In the genomic region with DNA sequence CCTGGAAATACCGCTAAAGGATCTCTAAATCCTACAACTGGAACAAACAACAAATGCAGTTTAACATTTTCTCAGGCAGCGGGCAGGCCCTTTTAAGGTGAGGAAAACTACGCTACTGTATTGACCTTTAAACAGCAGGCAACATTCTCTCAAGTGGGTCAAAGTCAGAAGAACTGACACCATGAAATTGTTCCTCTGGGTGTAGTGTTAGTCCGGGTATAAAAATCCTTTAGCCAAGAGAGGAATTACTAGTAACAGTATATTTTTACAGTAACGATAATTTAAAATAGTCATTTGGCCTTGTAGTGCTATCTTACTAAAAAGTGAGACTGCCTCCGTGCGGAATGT, we compare ENCODE assay signal across 8 mouse cellular contexts. TPM values are rescaled to one million over a fixed set of nuclear protein-coding genes. Genes with fewer than 3 reads are reported as not detected.
A peak's percentile ranks its signal among the peaks of the same experiment; 100 is the strongest.
DNase-seq lines count a peak whose midpoint lies in the region; ATAC-seq lines count a peak whose summit lies in the region.

No protein-coding gene starts in this region.

- peak overlapping the region; percentile 83 for H3K27ac ChIP-seq in lung, embryonic 15.5 days
- peak overlapping the region; percentile 70; the same call in 1 of the 2 replicates for H3K27ac ChIP-seq in forebrain, embryonic 13.5 days
- peak overlapping the region; percentile 79 for H3K27ac ChIP-seq in liver, embryonic 11.5 days (ENCODE audit: low read depth, low read length)
- peak overlapping the region; percentile 81 for H3K27ac ChIP-seq in stomach, embryonic 15.5 days

- H3K4me2 ChIP-seq in lung, embryonic 15.5 days: peak overlapping the region; percentile 46
- H3K4me2 ChIP-seq in forebrain, embryonic 13.5 days: peak overlapping the region; percentile 77
- peak overlapping the region; percentile 84 for H3K4me2 ChIP-seq in liver, embryonic 11.5 days
- H3K4me2 ChIP-seq in stomach, embryonic 15.5 days: peak overlapping the region; percentile 50

- no peaks in the 10 kb centered on the region for H3K27me3 ChIP-seq in lung, embryonic 15.5 days
- H3K27me3 ChIP-seq in forebrain, embryonic 13.5 days: no peaks in the 10 kb centered on the region
- no peaks in the 10 kb centered on the region for H3K27me3 ChIP-seq in liver, embryonic 11.5 days (replicated peaks; ENCODE audit: control insufficient read depth, insufficient read depth, low read length)
- H3K27me3 ChIP-seq in stomach, embryonic 15.5 days (replicated peaks): no peaks in the 10 kb centered on the region

- peak overlapping the region; percentile 66 for H3K4me3 ChIP-seq in lung, embryonic 15.5 days
- peak overlapping the region; percentile 99 for H3K4me3 ChIP-seq in forebrain, embryonic 13.5 days
- peak overlapping the region; percentile 95 for H3K4me3 ChIP-seq in liver, embryonic 11.5 days (ENCODE audit: low read depth, low read length)
- H3K4me3 ChIP-seq in stomach, embryonic 15.5 days (replicated peaks): peak overlapping the region; percentile 89

- ATAC-seq in lung, embryonic 15.5 days (ENCODE audit: borderline replicate concordance, extremely low read depth, low FRiP score, low TSS enrichment): no peak; the same call in 1 of the 2 replicates
- ATAC-seq in forebrain, embryonic 13.5 days: peak; percentile 37
- ATAC-seq in liver, embryonic 11.5 days (replicated peaks; ENCODE audit: low FRiP score): peak; percentile 19; the same call in 1 of the 2 replicates
- ATAC-seq in stomach, embryonic 15.5 days (ENCODE audit: insufficient read depth, low FRiP score, low read depth): peak; percentile 16; the same call in 1 of the 2 replicates

- no peaks in the 10 kb centered on the region for H3K9me3 ChIP-seq in lung, embryonic 15.5 days
- H3K9me3 ChIP-seq in forebrain, embryonic 13.5 days (replicated peaks): no peaks in the 10 kb centered on the region
- H3K9me3 ChIP-seq in liver, embryonic 11.5 days (ENCODE audit: control insufficient read depth, low read length): no peaks in the 10 kb centered on the region
- no peaks in the 10 kb centered on the region for H3K9me3 ChIP-seq in stomach, embryonic 15.5 days

- DNase-seq in lung, adult 18-20 months: no peak
- no peak for DNase-seq in liver, embryonic 11.5 days (ENCODE audit: low spot score)
- no peak for DNase-seq in ovary, adult 18-20 months (ENCODE audit: low spot score)
- DNase-seq in right cerebral cortex, postnatal 25 days: no peak
- no peak for DNase-seq in gastrocnemius, postnatal 36 days

- H3K4me1 ChIP-seq in lung, embryonic 15.5 days: peaks cover 15% of the 10 kb centered on the region
- H3K4me1 ChIP-seq in forebrain, embryonic 13.5 days: peaks cover 30% of the 10 kb centered on the region
- peaks cover 12% of the 10 kb centered on the region for H3K4me1 ChIP-seq in liver, embryonic 11.5 days (replicated peaks; ENCODE audit: control insufficient read depth, insufficient read depth, low read length)
- peaks cover 5% of the 10 kb centered on the region; the same call in 1 of the 2 replicates for H3K4me1 ChIP-seq in stomach, embryonic 15.5 days

- peaks cover 19% of the 10 kb centered on the region for H3K36me3 ChIP-seq in lung, embryonic 15.5 days
- peaks cover 31% of the 10 kb centered on the region for H3K36me3 ChIP-seq in forebrain, embryonic 13.5 days (ENCODE audit: poor library complexity, severe bottlenecking)
- peaks cover 11% of the 10 kb centered on the region for H3K36me3 ChIP-seq in liver, embryonic 11.5 days (ENCODE audit: control insufficient read depth, insufficient read depth, low read length)
- peaks cover 15% of the 10 kb centered on the region for H3K36me3 ChIP-seq in stomach, embryonic 15.5 days

- intact Hi-C loops in gastrocnemius, postnatal 36 days (cut with DNase I): loop anchor here (5.0 kb wide), 1 partner anchor 46 kb away; the partner anchor contains the start of genes Chp1 and Exd1

- 7% methylated on average over 7 of the region's 7 CpGs for WGBS in lung, embryonic 15.5 days
- 11% methylated on average over 7 of the region's 7 CpGs for WGBS in forebrain, embryonic 13.5 days
- WGBS in liver, embryonic 11.5 days: 12% methylated on average over 7 of the region's 7 CpGs
- WGBS in stomach, embryonic 15.5 days: 9% methylated on average over 7 of the region's 7 CpGs

- peak overlapping the region; percentile 14; the same call in 1 of the 2 replicates for H3K9ac ChIP-seq in lung, embryonic 15.5 days
- H3K9ac ChIP-seq in forebrain, embryonic 13.5 days: peak overlapping the region; percentile 48; the same call in 1 of the 2 replicates
- H3K9ac ChIP-seq in liver, embryonic 11.5 days (ENCODE audit: low read depth, low read length): peak overlapping the region; percentile 100
- H3K9ac ChIP-seq in stomach, embryonic 15.5 days: no peak overlapping the region

RNA-seq across cellular contexts. Expression of gene Nusap1, which starts 24.4 kb away (rescaled TPM):
- polyA plus RNA-seq in lung, embryonic 15.5 days (2015; fragmentation: Nextera tagmentation; extraction: Ambion mirVana): 81.9 and 85.9 TPM in 2 replicates
- polyA plus RNA-seq in forebrain, embryonic 13.5 days (2015; fragmentation: Nextera tagmentation; extraction: Ambion mirVana): 80.5 and 82.5 TPM in 2 replicates
- 76.5 and 88.3 TPM in 2 replicates for polyA plus RNA-seq in liver, embryonic 11.5 days (2014; fragmentation: Nextera tagmentation; extraction: Ambion mirVana)
- polyA plus RNA-seq in stomach, embryonic 15.5 days (2015; fragmentation: Nextera tagmentation; extraction: Ambion mirVana): 68.5 and 69.7 TPM in 2 replicates
- total RNA-seq in gastrocnemius, postnatal 36 days (2021): under 1 TPM; 0.54 to 0.67 TPM

RNA-seq across cellular contexts. Expression of gene Oip5, which starts 24.5 kb away (rescaled TPM):
- 27.9 and 29.5 TPM in 2 replicates for polyA plus RNA-seq in lung, embryonic 15.5 days (2015; fragmentation: Nextera tagmentation; extraction: Ambion mirVana)
- 26.3 and 27.6 TPM in 2 replicates for polyA plus RNA-seq in forebrain, embryonic 13.5 days (2015; fragmentation: Nextera tagmentation; extraction: Ambion mirVana)
- 42.0 and 47.7 TPM in 2 replicates for polyA plus RNA-seq in liver, embryonic 11.5 days (2014; fragmentation: Nextera tagmentation; extraction: Ambion mirVana)
- polyA plus RNA-seq in stomach, embryonic 15.5 days (2015; fragmentation: Nextera tagmentation; extraction: Ambion mirVana): 24.2 and 27.1 TPM in 2 replicates
- under 1 TPM; 0.27 to 0.41 TPM for total RNA-seq in gastrocnemius, postnatal 36 days (2021)

RNA-seq across cellular contexts. Expression of gene Chp1, which starts 46.2 kb away (rescaled TPM):
- polyA plus RNA-seq in lung, embryonic 15.5 days (2015; fragmentation: Nextera tagmentation; extraction: Ambion mirVana): 61.1 and 62.2 TPM in 2 replicates
- 65.7 and 69.6 TPM in 2 replicates for polyA plus RNA-seq in forebrain, embryonic 13.5 days (2015; fragmentation: Nextera tagmentation; extraction: Ambion mirVana)
- 40.1 and 42.2 TPM in 2 replicates for polyA plus RNA-seq in liver, embryonic 11.5 days (2014; fragmentation: Nextera tagmentation; extraction: Ambion mirVana)
- 68.1 and 73.6 TPM in 2 replicates for polyA plus RNA-seq in stomach, embryonic 15.5 days (2015; fragmentation: Nextera tagmentation; extraction: Ambion mirVana)
- 10 to 100 TPM; 66.5 to 75.1 TPM for total RNA-seq in gastrocnemius, postnatal 36 days (2021)

RNA-seq across cellular contexts. Expression of gene Exd1, which starts 46.3 kb away (rescaled TPM):
- polyA plus RNA-seq in lung, embryonic 15.5 days (2015; fragmentation: Nextera tagmentation; extraction: Ambion mirVana): 0.21 and 0.60 TPM in 2 replicates
- polyA plus RNA-seq in forebrain, embryonic 13.5 days (2015; fragmentation: Nextera tagmentation; extraction: Ambion mirVana): 0.34 and 0.59 TPM in 2 replicates
- 0.25 and 0.29 TPM in 2 replicates for polyA plus RNA-seq in liver, embryonic 11.5 days (2014; fragmentation: Nextera tagmentation; extraction: Ambion mirVana)
- 0.42 and 0.48 TPM in 2 replicates for polyA plus RNA-seq in stomach, embryonic 15.5 days (2015; fragmentation: Nextera tagmentation; extraction: Ambion mirVana)
- under 1 TPM; 0.48 to 0.67 TPM for total RNA-seq in gastrocnemius, postnatal 36 days (2021)
